Mouse (Mus musculus) lung, postnatal 36 days (tissue): ENCODE measurements around the gene Glrx.
"Not testable (repeated sequence)": the region's sequence is repeated elsewhere in the genome, so short reads cannot be mapped to it uniquely, and the experiment has no call there.

ENCODE experiments used
- DNase-seq: peaks from one replicate; pipeline ENCODE4 v3.0.0; 2022; ENCODE audit warnings: mixed read lengths

Glrx gene

GRCm38 (mm10) chr13:75835461-75835860 lies 4.2 kb upstream of the Glrx start:
- DNase-seq: peak; percentile 37

- peak; percentile 60 for DNase-seq
Observed at GRCm38 (mm10) chr13:75838506-75838905, 1.2 kb upstream of the Glrx start.

- no peak for DNase-seq
Observed at GRCm38 (mm10) chr13:75840752-75841285, 1.2 kb downstream of the Glrx start.

DNA sequence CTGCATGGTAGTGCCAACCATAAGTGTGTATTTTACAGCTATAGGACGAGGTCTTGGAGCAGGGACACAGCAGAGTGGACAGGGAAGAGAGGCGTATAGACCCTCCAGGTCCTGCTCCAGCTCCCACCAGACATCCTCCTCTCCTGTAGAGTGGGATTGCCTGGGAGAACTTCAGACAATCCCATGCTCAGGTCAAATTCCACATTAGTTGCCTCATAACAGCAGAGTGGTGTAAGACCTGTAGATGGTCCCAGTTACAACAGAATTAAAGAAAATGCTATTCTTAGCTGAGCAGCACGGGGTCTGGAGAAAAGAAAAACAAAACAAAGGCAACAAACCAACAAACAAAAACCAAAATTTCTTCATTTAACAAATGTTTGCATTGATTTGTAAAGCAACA lies 2.3 kb downstream of the Glrx start:
- no peak for DNase-seq

GRCm38 (mm10) chr13:75843331-75843730 lies 3.7 kb downstream of the Glrx start:
- no peak for DNase-seq

GRCm38 (mm10) chr13:75843993-75844683 lies 4.5 kb downstream of the Glrx start:
- DNase-seq: peak; percentile 57

- DNase-seq: no peak
Observed at GRCm38 (mm10) chr13:75844833-75845518, 5.3 kb downstream of the Glrx start.

DNA sequence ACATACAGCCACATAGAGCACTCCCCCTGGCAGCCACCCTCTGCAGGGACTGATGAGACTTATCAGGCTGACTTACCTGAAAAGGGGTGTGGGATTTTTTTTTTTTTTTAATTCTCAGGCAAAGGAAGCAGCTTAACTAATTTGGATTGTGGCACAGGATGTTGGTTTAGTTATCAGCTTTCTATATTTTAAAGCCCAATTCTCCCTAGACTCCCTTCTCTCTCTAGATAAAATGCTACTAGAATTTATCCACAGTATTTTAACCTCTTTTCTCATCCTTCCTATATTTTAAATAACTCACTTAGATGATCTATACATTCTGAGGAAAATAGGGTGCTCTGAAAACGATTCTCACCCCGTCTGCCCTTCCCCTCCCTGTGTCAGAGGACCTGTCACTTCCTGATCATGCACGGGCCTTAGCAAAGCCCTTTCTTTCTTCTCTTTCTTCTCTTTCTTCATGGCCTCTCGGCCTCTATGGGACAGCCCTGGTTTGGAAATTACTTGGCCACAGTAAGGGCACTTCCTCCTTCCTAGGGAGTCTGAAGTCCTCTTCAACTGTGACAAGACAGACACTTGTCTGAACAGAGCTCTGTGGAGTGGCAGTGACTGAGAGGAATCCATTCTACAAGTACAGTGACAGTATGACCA lies 6.0 kb downstream of the Glrx start:
- peak; percentile 49 for DNase-seq

DNA sequence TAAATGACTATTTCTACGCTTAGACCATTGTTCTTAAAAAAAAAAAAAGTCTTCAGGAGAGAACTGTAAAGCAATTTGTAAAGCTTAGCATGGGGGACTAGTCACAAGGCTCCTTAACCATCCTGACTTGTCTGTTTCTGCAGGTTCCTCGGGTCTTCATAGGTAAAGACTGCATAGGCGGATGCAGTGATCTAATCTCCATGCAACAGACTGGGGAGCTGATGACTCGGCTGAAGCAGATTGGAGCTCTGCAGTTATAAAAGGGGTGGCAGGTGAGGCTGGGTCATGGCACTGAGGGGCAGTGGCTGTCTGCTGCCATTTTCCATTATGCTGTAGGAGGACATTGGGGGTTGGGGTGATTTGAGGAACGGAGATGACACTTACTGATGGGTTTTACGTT lies 7.4 kb downstream of the Glrx start:
- no peak for DNase-seq

DNA sequence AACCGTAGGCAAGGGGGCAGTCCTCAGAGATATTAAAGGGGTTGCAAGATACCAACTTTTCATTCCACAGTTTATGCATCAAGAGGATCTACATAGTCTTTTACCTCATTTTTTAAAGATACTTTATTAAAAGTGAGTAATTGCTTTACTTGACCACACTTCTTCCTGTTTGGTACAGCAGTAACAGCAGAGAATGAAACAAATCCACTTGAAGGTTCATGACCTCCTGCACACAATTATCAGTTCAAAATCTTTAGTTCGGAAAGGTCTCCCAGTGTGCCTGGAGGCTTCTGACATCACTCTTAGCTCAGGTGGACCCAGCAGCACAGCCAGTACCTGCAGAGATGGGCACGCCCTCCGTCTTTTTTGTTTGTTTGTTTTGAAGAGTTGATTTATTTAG lies 12.4 kb downstream of the Glrx start:
- no peak for DNase-seq

DNA sequence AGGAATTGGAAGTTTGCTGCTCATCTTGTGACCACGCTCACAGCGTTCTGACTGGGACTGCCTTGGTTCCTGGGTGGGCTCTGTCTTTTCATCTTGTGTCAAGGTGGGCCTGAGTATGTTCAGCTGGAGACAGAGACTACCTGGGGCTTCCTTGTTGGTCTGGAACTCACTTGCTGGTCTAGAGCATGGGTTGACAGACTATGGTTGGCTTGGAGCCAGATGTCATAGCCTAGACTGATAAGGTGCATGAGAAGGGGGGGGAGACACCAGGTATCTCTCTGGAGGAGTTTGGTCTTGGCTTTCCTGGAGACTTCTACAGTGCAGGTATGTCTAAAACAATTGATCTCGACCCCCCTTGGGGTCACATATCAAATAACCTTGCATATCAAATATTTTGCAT lies 13.4 kb downstream of the Glrx start:
- DNase-seq: no peak

GRCm38 (mm10) chr13:75859264-75859844 lies 19.7 kb downstream of the Glrx start:
- no peak for DNase-seq

GRCm38 (mm10) chr13:75865486-75866184 lies 26.0 kb downstream of the Glrx start:
- DNase-seq: no peak

GRCm38 (mm10) chr13:75867876-75868275 lies 28.2 kb downstream of the Glrx start:
- DNase-seq: no peak

DNA sequence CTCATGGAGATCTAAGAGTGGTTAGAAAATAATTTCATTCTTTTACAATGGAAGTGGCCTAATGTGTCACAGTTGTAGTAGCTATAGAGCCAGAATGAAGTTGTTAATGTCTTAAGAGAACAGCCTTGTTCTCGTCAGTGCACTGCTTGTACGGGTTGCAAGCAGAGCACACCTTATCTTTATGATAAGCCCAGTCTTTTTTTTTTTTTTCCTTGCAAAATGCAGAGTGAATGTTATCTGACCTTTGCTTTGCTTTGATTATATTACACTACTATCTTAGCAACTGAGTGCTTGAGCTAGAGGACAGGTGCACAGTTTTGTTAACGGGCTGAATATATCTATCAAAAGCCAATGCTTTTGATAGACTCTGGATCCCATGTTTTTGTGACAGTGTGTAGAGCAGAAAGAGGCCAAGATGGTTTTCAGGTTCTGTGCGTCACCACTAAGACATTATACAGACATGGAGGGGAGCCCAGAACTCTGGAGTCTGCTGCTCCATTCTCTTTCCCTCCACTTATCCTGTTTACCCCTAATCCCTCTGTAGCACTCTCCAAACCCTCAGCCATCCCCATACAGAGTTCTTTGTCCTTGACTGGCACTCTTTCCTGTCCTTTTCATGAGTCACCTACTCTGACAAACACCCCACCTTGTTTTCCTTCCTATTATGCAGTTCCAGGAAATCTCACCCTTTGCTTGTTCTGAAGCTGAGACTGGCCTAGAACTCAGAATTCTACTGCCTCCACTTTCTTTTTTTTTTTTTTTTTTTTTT lies 35.1 kb downstream of the Glrx start:
- peak; percentile 35 for DNase-seq

DNA sequence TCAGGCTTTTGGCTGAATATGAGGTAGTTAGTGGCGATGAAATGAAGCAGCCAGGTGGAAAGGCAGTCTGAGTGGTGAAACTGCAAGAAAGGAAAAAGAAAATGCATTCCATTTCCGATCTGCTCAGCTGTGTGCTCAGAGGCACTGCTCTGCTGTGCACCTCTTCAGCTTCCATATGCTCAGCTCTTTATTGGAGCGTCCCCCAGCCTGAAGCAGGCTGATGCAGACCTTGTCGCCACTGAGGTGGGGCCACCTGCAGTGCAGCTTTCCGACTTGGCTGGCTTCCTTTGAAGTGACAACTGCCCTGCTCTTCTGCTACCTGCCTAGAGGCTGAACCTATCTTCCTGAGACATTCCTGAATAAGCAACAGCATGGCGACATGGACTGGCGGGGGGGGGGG lies 36.5 kb downstream of the Glrx start:
- DNase-seq: not testable (repeated sequence)

DNA sequence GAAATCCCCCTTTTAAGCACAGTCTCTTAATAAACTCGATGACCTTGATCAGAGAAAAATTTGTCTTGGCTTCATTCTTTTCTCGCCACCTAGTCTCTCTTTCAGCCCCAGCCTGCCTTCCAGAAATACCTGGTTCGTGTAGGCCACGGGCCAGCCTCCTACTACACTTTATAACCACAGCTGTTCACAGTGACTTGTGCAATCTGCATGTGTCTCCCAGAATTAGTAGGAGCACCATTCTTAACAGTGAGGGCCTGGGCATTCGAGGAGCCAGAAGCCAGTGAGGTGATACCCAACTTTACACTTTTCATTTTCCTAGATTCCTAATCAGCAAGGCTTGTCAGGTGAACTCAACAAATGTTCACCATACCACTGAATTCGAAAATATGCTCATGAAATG lies 36.9 kb downstream of the Glrx start:
- peak; percentile 32 for DNase-seq

DNA sequence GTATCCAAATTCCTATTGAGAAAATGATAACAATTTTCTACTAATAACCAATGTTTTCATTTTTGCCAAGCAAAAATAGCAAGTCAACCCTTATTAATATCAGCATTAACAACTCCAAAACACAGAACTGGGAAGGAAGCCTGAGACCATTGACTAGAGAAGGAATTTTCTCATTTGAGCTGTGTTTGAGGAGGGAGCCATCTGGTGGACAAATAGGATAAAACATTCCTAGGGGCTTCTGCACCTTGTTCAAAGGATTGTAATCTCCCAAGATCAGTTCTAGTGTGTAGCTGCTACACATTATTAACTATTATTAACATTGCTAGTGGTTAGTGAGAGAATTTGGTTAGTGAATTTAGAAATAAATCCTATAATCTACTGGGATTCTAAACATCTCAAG lies 38.2 kb downstream of the Glrx start:
- DNase-seq: peak; percentile 78

GRCm38 (mm10) chr13:75879756-75880155 lies 40.1 kb downstream of the Glrx start:
- no peak for DNase-seq

DNA sequence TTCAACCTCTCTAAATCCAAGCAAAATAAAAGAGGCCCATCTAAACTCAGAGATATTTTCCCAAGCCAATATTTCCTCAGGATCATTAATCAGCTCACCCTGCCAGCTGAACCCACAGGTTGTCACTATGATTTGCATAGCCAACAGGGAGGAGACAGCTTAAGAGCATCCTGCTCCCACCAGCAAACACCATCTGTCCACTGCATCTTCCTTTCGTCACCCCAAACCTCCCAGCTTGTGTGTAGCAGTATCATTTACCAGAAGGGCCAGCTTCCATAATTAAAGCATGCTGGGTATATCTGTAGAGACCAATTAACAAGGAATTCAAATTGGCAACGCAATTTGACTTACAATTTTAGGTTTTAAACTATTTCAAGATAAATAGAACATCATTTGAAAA lies 40.8 kb downstream of the Glrx start:
- DNase-seq: no peak

DNA sequence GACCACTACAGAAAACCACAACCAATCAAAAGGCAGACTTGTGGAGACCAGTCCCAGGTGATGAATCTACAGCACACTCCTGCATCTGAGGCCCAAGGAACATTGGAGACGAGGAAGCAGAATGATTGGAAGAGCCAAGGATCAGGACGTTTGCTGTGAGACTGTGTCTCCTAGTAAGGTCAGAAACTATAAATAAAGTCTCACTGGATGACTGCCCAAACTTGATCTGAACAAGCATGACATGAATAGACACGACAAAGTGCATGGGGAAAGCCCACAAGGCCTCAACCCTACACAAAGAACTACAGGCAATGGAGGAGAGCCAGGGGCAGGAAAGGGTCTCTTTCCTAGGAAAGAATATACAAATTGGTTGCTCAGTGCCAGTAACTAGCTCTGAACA lies 44.1 kb downstream of the Glrx start:
- DNase-seq: no peak

DNA sequence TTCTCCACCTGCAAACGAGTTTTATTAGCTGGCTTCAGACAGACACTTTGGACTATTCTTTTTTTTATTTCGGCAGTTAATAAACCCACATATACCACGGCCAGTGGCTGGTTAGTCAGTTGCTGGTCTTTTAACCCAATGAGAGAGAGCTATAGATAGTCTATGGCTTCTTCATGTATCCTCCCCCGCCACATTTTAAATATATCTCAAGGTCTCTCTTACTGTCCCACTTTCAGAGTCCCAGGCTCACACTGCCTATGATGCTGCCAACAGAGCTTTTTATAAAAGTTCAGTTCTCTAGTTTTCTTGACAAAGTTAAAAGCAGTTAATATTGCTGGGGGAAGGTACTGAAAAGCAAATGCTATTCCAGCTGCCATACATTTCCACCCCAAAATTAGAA lies 52.2 kb downstream of the Glrx start:
- DNase-seq: no peak
